Mouse (Mus musculus) brain, embryonic 14.5 days (tissue): ENCODE data around the gene Srgap3.

Experiments used
- CTCF ChIP-seq: fragments of 200-500 bp; IDR thresholded peaks from 2 replicates; pipeline ENCODE4 v1.5.1; 2012; ENCODE audit warnings: inconsistent platforms, mild to moderate bottlenecking, moderate library complexity, borderline replicate concordance; ENCODE audit not compliant: insufficient read depth, insufficient read length; ENCODE audit errors: extremely low read depth
- POLR2A ChIP-seq: fragments of 200-500 bp; IDR thresholded peaks from 2 replicates; pipeline ENCODE4 v1.6.1; 2012; ENCODE audit warnings: mild to moderate bottlenecking, inconsistent platforms, borderline replicate concordance; ENCODE audit not compliant: poor library complexity, insufficient read depth, insufficient read length, severe bottlenecking; ENCODE audit errors: extremely low read depth

DNA sequence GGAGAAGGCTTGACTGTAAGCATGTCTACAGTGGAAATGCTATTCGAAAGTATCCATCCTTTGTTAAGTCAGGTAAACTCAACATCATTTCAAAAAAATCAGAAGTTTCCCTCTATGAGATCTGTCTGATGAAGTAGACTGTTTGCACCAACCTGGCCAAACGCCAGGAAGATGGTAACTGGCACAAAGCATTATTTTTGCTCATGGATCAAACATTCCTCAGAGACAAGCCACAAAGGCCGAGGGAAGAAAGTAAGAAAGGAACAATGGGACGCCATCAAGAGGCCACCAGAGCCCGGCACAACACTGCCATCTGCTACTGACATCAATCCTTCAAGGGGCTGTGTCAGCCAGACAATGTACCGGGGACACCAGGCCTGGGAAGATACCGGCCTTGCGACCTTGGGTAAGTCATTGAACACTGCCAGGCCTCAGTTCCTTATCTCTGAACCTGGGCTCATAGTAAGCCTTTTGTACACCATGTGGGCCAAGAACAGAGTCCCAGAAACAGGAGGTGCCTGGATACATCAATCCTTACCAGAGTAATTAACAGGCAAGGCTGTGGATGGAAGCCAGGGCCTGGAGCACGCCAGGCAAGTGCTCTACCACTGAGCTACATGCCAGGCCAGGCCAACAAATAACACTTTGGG, 3.3 kb downstream of the Srgap3 start:
- no peak for TF ChIP-seq CTCF
- TF ChIP-seq POLR2A: no peak
